Mouse (Mus musculus) gastrocnemius, postnatal 36 days (tissue): ENCODE measurements at regions not wholly inside any gene's neighbourhood (a gene's known extent, or its start where the extent isn't known, plus 50 kb on each side); places are given as distances from the start of the nearest gene placed in this dataset.

ENCODE experiments used
- DNase-seq, 2 experiments: peaks; one replicate each; pipeline ENCODE4 v3.0.0; 2022
- intact Hi-C: fragments of 180-260 bp; cut with DNase I; formaldehyde crosslinking; loops from one replicate; pipeline ENCODE4 v1.15.1; 2025

DNA sequence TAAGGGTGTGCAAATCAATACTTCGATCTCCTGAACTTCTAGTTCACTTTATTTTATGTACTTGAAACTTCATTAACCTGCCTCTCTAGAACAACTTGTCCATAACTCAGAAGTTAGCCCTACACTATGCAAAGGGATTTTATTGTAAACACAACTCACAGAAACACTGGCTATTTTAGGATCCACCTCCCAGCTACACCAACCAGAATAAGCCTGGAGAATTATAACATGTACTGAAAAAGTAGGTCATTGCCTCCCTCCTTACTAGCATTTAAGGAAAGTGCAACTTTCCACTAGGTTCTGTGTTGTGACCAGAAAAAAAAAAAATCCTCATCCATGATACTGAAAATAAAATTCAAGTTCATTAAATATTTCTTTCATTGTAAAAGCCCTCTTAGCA is 382.0 kb upstream of the Sptlc3 start:
- intact Hi-C loops: no loop called here

DNA sequence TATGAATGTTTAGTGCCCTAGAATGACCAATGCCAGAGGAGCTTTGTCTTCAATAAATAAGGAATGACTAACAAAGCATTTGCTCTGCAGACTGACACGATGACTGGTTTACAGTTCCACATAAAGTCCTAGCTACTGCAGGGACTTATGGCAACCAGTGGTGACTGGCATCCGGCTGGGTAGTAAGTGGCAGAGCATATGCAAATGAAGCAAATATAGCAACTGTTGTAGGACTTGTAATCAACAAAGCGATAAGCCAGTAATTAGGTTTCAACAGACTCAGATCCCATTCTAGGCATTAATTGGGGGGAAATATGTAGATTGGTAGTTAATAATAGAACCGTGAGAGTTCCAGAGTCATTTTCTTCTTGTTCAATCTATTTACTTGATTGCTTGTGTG is 379.2 kb upstream of the Sptlc3 start:
- intact Hi-C loops: no loop called here
- DNase-seq: no peak

More for the DNA sequence above, 382.0 kb upstream of the Sptlc3 start:
- DNase-seq: no peak

DNA sequence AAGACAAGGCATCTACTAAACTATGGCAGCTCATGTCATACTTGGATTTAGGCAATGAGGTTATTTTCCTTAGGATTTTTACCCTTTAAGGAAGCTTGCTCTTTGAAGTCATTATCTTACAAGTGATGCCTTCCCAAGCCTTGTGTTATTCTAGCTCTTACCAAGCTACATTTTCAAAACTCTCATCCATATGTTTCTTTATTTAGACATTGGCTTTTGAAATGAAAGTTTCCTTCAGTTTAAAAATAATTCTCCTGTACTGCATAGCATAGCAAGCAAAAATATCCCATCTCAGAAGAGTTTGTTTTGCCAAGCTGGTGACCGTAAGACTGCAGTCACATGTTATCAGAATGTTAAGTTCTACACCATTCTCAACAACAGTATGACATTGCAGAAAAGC is 372.8 kb upstream of the Sptlc3 start:
- intact Hi-C loops: no loop called here
- no peak for DNase-seq

DNA sequence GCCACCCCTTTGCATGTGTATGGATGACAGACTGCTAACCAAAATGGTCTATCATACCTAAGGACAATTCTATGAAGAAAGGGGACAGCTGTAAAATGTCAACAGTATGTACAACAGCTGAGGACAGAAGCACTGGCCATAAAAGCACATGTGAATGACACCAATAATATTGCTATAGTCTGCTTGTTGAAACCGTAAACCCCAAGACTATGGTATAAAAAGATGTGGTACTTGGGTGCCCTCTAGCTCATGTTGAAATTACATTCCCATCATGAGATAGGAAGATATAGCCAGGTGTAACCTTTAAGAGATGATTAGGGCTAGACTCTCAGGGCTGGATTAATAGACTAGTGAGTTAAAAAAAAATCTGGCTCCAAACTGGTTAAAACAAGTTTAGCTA is 361.6 kb upstream of the Sptlc3 start:
- DNase-seq: no peak
- intact Hi-C loops: no loop called here

DNA sequence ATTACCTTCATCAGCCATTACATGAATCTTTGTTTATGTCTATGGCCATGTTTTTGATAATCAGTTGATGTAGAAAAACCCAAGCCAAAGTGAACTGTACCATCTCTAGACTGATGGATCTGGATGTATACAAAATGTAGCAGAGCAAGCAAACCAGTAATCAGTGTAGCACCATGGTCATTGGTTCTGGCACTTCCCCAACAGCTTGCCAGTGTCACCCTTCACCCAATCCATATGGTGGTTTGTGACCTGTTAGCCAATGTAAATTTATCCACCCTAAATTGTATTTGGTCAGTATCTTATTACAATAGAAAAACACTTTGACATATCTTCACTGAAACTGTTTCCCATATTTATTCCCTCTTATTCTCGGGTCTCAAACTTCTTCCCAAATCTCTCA is 346.7 kb upstream of the Sptlc3 start:
- no peak for DNase-seq
- intact Hi-C loops: no loop called here

DNA sequence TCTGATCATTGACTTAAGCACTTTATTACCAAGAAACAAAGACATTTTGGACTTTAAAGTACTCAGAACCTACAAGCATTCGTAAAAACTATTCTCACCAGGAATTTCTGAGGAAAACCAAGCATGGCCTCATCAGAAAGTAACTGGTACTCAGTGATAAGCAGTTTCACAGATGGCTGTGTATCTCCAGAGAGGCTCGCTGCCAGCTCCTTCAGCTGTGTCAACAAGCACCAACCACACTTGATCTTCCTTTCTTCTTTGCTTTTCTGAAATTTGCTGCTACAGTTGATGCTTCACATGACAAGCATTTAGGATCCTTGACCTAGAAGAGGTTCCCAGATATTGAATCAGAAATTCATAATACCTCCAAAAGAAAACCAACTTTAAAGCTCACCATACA is 314.1 kb upstream of the Sptlc3 start:
- intact Hi-C loops: no loop called here
- DNase-seq: no peak

DNA sequence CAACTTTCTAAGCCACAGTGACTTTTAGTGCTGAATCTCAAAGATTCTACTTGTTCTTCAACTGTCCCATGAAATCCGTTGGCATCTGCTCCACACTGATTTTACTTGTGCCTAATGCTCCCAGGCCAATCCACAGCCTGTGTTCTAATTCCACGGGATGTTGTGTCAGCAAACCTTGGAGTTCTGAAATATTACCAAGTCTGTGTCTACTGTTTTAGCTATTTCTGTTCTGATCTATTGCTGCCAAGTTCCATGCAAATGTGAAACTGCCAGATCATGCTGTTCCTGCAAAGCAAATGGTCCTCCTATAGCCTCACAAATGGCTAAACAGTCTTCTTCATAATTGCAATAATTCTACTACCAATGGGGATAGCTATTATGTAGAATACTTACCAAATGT is 295.4 kb upstream of the Sptlc3 start:
- intact Hi-C loops: no loop called here
- no peak for DNase-seq

DNA sequence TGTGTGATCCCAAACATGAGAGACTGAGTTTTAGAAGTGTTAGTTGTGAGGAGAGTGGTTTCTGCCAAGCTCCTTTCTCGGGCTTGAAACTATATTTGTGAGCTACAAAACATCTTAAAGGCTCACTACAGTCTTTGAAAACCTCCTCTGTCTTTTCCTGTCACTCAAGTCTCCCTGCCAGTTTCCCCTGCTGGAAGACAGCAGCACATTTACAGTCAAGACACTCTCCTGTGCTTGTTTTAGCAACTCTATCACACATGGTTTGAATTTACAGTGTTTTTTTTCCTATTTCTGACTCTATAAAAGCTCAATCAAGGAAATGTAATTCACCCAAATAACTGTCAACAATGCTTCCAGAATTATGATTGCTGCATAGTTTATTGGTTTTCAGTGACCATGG is 286.1 kb upstream of the Sptlc3 start:
- DNase-seq: no peak
- intact Hi-C loops: no loop called here

DNA sequence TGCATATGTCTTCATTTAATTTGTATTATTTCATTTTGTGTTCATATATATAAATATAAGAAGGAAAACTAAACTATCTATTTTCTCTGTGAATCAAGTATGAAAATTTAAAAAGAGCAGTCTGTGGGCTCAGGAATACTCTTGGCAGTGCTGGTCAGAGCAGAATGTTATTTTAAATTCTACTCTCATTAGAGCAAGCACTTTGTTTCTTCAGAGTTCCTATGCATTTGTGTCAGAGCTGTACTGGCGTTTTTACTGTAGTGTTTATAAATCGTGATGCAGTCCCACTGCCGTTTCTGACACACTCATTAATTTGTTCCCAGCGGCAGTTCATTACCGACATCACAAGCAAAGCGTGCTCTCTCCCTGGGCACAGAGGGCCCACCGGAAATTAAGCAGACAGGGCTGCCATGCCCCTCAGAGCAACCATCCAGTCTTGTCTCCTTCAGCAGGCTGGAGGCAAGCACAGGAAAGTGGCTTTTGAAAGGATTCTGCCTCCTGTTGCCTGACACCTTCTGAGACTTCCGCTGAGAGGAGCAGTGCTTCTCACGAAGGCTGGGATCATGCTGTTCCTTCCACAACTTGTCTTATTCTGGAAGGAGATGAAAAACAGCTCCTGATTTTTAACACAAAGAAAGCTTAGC is 272.8 kb upstream of the Sptlc3 start:
- intact Hi-C loops: no loop called here
- no peak for DNase-seq

DNA sequence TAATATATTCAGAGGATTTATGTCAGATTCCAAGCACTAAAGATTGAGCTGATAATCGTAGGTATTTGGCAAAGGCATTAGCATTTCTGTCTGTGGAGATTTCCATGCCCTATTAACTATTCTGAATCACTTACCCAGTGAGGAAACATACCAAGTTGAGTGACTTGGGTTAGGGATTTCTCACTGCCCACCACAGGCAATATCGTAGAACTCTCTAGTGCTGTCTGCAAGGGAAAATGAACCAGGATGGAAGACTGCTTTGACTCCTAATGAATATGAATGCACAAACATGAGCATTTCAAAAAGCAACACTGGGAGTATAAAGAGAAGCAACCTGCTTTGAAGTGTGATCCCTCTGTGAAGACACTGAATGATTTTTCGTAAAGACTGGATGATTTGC is 263.3 kb upstream of the Sptlc3 start:
- intact Hi-C loops: no loop called here
- no peak for DNase-seq

DNA sequence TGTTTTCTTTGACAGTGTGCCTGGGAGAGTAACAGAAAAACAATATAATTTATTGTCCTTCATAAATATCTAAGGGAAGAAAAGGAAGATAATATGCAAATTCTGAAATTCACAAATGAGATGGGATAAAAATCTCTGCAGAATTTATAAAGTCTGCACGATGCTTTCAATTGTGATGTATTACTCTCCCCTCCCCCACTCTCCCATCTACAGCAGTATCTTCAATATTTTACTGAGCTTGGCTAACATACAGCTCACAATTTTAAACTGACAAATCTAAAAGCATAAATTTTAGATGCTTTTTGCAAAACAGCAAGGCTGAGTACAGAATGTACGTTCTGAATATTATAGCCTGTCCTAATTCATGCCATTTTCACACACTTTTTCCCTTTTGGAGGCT is 243.6 kb upstream of the Sptlc3 start:
- intact Hi-C loops: no loop called here
- DNase-seq: no peak

DNA sequence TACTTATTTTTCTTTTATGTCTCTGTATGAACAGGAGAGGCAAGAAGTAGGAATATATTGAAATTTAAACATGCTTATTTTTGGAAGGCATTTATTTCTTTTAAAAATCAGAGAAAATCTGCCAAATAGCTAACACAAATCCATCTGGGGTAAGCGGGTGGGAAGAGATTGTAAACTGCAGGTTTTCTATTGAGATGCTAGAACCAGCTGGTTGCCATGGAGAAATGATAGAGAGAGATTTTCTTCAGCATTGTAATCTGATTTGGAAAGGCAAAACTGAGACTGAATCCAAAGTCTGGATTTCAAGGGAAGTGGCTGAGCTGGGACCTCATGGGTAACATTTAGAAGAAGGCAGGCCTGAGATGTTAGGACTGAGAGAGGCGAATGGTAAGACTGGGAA is 226.6 kb upstream of the Sptlc3 start:
- no peak for DNase-seq
- intact Hi-C loops: no loop called here

DNA sequence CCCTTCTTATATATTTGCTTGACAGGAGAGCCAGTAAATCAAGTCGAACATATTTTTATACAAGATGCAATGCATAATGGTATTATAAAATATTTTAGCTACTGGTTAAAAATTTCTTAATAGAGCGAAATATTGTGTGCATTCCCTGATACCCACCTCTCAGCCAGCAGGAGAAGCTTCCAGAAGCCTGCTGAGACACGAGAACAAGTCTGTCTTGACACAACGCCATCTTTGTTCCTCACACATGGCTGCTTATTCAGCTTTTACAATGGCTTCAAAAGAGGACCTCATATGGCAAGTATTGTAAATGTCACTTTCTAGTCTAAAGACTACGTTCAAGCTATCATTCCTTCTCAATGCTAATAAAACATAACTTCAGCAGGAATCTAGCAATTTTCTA is 217.1 kb upstream of the Sptlc3 start:
- DNase-seq: no peak
- intact Hi-C loops: no loop called here

DNA sequence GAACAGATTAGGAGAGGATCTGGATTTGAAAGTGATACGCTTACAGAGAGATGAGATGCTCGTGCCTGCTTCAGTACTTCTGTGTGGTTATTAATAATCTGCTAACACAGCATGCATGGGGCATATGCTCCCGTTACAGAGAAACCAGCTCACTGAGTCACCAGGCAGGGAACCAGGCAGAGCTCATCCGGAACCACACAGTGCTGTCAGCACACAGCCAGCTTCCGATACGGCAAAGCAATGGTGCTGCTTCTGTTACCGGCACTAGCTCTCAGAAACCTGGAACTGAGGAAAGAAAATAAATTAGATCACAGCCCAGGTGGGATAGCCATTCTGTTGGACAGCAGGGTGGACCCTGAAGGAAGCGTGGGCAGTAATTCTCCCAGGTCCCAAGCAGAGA is 216.1 kb upstream of the Sptlc3 start:
- no peak for DNase-seq
- intact Hi-C loops: no loop called here

DNA sequence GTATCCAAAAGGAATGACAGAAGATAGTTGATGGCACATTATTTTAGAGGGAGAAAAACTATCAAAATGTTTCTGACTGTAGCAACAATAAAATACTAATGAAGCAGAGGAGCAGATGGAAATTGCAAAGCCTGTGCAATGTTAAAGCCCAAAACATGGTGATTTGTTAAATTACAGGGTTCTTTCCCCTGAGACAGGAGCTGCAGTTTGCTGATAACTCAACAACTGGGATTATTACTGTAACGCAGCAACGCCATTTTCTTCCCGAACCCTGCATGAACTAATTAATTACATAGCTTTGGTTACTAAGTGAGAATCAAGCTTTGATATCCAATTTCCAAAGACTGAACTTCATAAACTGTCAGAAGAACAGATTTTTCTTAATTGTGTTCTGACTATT is 212.7 kb upstream of the Sptlc3 start:
- intact Hi-C loops: no loop called here
- no peak for DNase-seq

DNA sequence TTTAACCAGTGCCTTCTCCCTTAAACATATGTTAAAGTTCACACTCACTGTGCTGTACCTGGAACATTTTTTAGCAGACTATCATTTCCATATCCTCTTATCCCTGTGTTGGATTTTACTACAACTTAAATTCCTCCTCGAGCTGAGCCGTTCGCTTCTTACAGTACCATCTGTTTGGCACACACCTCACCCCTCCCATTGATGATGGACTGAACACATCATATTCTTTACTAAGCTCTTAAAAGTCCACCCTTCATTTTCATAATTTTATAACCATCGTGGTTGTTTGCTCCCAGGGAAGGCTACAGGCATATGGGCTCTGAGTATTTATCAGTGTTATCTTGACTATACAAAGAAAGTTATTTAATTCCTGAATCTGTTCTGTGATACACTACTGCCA is 209.4 kb upstream of the Sptlc3 start:
- intact Hi-C loops: no loop called here
- DNase-seq: no peak

DNA sequence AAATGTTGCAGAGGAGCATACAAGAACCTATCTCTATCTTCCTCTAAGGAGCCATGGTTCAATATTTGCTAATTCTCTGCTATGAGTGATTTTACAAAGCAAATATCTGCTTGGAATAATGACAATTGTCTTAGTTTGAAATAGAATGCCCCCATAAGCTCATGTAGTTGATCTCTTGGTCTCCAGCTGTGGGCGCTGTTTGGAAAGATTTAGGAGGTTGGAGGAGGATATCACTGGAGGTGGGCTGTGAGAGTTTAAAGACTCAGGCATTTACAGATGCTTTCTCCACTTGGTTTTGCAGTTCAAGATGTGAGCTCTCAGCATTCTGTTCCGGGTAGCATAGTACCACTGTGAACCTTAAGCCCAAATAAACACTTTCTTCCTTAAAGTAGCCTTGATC is 207.3 kb upstream of the Sptlc3 start:
- intact Hi-C loops: no loop called here
- no peak for DNase-seq

DNA sequence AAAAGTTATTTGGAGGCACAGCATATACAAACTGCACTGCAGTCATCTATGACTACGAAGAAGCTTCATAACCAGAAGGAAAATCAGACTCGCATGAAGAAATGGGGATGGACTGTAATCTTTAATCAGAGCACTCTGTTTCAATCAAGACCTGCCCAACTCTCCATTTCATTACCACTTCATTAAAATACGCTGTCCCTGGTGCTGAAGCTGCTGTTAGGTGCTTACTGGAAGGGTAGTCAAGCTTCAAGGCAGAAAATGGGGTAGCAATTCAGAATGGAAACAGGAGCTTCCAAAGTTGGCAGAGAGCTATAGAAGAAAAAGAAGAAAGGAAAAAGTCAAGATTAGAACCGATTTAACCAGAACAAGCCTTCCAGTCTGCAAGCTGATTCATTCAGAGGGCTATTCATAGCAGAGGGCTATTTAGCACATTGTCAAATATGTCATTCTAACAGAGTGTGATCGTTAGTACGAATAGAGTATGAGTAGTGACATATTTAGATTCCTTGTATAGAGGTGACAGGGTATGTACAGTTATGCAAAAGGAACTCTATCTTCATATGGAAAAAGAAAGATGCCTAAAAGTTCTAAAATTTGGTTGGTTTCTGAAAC is 195.1 kb upstream of the Sptlc3 start:
- intact Hi-C loops: no loop called here
- no peak for DNase-seq

DNA sequence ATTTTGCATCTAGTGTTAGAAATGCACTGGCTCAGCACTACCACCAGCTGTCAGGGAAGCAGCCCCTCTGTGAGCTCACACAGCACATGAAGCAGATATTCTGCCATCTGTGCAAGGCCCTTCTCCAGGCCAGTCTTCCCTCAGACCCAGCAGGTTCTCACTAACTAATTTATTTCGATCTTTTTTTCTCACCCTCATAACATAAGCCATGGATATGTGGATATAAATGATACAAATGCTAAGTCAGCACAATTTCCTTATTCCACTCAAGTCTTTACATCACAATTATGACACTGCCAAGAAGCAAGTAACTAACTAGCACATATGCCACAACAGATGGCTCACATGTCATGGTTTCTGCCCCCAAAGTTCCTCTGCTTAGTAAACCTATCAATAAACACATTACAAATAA is 182.3 kb upstream of the Sptlc3 start:
- intact Hi-C loops: no loop called here
- DNase-seq: no peak

DNA sequence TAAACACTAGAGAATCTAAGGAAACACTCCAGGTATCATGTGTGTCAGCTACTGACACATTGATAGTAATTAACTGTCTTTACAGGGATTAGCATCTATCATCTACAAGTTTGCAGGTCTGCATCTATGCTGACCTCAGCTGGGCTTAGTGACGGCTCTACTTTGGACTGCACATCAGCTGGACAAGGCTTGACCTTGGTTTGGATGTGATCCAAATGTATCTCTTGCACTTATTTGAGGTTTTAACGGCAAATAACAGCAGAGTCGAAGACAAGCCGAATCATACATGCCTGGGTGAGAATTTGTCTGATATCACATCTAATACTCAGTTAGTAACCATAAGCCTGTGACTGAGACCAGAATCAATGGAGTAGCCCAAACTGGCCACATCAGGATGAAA is 181.7 kb upstream of the Sptlc3 start:
- intact Hi-C loops: no loop called here
- DNase-seq: no peak

DNA sequence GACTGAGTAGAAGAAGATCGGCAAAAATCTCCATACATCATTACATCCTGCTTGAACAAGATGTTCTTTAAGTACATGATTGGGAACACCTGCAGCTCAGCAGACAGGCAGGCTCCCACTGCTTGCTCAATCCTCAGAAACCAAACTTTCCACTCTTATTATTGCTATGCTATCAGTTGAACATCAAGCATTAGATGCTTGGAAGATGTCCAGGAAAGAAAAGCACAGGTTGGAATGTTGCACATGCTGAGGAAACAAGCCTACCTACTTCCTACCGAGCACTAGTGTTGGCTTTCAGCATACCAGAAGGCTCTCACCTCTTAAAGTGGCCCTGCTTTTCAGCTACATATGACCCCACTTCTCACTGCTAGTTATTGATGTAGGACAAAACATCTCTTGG is 171.2 kb upstream of the Sptlc3 start:
- no peak for DNase-seq
- intact Hi-C loops: no loop called here

DNA sequence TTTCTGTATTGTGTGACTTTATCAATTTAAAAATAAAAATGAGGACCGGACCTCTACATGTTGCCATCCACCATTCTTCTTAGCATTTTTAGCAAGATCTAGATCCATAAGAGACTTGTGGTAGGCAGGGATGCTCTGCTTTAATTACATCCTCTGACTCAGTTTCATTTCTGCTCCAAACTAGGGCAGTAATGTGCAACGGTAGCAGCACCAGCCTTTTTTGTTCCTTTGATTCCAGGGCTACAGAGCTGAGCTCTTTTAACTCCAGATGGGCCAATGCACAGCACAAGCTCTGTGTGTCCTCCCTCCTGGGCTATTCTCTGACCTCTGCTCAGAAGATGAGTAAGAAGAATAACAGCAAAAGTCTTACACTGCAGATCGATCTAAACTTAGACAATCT is 168.2 kb upstream of the Sptlc3 start:
- intact Hi-C loops: no loop called here

DNA sequence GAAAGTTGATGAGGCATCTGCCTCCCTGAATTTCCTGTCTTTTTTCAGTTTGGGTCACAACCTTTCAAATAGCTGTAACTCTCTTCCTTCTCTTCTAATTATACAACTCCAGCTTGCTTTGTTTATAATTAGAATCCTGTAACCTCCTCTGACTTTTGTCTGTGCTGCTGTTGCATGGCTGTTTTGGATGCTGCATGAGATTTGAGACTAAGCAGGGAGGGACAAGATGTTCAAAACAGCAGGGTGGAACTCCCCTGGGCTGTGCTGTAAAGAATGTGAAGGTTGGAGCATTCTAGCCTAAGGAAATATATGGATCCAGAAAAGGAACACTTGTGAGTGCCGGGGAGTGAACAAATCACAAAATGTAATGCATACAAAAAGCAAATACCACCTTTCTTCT is 159.0 kb upstream of the Sptlc3 start:
- intact Hi-C loops: no loop called here
- no peak for DNase-seq

More for the DNA sequence above, 168.2 kb upstream of the Sptlc3 start:
- DNase-seq: no peak
